Mouse (Mus musculus): Measurements from ENCODE around the gene Rasa2.

Rasa2 gene

DNA sequence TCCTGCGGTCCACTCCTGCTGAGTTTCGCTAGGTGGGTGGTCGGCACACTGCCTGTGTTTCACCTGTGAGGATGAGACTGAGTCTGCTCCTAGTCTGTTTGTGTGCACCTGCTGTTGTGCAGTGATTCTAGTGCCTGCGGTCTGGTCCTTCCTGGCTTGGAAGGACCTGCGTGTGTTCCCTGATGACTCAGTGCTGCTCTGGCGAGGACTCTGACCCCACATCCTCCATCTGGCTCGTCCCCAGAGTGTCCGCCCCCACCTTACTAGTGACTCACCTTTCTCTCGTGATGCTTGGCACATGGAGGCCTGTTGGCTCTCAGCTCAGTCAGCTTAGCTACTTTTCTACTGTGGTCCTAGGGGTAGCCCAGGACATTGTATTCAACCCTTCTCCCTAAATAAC, 18.5 kb upstream of the Rasa2 start:
- TF ChIP-seq GATA4 (IDR thresholded peaks at IDR 0.05; ENCODE audit: insufficient replicate concordance, low read length): no peak

DNA sequence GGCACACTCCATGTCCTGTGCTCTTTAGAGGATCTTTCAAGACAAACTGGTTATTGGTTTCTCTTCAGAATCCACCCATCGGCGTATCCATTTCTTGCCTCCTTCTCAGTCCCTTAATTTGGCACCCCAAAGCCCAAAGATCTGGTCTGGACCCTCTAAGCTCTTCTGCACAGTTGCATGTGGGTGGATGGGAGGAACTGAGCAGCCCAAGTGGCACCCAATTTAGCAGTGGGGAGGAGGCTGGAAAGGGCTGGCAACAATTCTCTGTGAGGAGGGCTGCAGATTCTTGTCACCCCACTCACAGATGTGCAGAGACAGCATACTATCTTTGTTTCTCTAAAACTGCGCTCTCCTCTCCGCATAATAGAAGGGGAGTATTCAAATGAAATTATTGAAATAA, 17.9 kb upstream of the Rasa2 start:
- TF ChIP-seq GATA4 (IDR thresholded peaks at IDR 0.05; ENCODE audit: insufficient replicate concordance, low read length): no peak

DNA sequence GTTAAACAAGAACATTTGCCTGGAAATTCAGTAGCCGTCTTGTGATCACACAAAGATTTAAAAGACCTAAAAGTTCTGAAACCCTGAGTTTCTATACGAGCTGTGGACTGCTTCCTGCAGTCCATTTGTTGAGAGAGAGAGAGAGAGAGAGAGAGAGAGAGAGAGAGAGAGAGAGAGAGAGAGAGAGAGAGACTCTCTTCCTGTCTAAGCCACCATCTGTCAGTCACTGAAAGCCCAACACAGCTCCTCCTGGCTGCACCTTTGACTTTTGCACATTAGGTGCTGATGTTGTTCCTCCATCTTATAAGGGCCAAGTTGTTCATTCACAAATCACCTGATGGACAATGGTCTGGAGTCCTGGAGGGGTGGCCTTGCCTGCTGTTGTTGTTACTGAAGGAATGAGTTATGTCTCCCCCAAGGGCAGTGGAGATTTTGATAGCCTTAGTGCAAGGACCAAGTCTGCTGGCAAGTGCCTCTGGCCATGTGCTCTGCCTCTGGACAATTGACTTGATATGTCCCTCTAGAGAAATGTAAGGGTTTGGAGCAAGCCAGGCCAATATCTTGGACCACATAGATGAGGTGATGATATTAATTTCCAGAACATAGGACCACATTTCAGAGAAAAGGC, 15.4 kb upstream of the Rasa2 start:
- TF ChIP-seq GATA4 (IDR thresholded peaks at IDR 0.05; ENCODE audit: insufficient replicate concordance, low read length): no peak

DNA sequence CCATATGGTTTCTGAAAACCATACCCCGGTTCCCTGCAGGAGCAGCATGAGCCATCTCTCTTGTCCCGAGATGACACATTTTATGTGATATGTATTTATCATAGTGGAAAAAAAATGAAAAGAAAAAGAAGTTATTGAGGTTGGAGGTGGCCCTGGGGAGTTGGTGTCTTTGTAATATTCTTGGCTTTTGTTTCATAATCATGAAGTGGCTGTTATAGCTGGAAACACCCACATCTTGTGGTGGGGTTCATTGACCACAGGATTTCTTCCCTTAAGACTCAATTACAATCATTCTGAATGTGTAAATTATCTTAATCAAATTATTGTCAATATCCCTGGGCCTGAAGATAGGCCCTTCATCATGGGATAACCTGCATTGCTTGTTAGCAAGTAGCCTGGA, 13.4 kb upstream of the Rasa2 start:
- no peak for TF ChIP-seq GATA4 (IDR thresholded peaks at IDR 0.05; ENCODE audit: insufficient replicate concordance, low read length)

GRCm38 (mm10) chr9:96639451-96639850, 8.0 kb upstream of the Rasa2 start:
- no peak for TF ChIP-seq GATA4 (IDR thresholded peaks at IDR 0.05; ENCODE audit: insufficient replicate concordance, low read length)

DNA sequence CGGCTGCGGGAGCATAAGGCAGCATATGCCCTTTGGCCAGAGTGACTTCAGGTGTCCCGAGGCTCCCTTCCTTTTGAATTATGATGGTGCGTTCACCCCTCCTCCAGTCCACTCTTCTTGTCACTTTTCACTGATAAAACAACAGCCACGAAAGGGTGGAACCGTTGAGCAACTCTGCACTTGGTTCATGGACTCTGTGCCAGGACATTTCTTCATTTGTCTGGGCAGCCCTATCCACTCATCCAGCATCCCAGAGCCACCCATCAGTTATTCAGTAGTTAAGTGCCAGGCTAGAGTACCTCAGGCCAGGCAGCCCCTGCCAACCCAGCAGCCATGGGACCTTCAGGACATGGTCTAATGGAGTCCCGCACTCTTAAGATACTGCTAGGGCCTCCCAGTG, 7.1 kb upstream of the Rasa2 start:
- TF ChIP-seq GATA4 (IDR thresholded peaks at IDR 0.05; ENCODE audit: insufficient replicate concordance, low read length): no peak

DNA sequence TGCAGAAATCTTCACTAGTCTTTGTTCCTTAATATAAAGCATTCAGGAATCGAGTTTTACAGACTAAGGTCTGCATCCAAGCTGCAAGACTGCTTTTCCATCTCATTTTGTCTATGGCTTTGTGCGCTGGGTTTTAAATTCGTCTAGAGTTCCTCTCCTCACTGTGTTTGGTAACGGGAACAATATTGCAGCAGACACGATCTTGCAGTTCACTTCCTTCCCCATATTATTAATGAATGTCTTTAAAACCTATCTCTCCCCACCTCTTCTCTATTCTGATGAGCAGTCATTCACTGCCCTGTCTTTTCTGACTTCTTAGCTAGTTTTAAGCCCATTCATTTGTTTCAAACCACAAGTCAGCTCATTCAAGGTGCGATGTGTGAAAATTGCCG, 5.7 kb upstream of the Rasa2 start:
- TF ChIP-seq GATA4 (IDR thresholded peaks at IDR 0.05; ENCODE audit: insufficient replicate concordance, low read length): no peak

GRCm38 (mm10) chr9:96636423-96637156, 5.2 kb upstream of the Rasa2 start:
- no peak for TF ChIP-seq GATA4 (IDR thresholded peaks at IDR 0.05; ENCODE audit: insufficient replicate concordance, low read length)

- no peak for TF ChIP-seq GATA4 (IDR thresholded peaks at IDR 0.05; ENCODE audit: insufficient replicate concordance, low read length)
Measured at GRCm38 (mm10) chr9:96635899-96636298, 4.5 kb upstream of the Rasa2 start.

DNA sequence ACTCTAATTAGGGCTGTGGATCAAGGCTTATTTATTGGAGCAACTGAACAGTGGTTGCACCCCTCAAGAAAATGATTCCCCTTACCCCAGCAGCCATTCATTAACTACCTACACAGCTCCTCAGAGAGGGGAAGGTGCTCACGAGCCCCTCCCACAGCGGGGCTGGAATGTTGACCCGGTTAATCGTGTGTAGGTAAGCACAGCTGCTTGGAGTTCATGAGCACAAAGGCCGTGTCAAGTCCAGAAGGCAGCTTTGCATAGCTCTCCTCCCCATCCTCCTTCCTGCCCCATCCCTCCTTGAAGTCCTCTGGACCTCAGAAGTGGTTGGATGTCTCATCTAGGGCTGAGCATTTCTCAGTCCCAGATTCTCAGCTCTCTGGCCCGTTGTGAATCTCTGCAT, 3.8 kb upstream of the Rasa2 start:
- TF ChIP-seq GATA4 (IDR thresholded peaks at IDR 0.05; ENCODE audit: insufficient replicate concordance, low read length): no peak

DNA sequence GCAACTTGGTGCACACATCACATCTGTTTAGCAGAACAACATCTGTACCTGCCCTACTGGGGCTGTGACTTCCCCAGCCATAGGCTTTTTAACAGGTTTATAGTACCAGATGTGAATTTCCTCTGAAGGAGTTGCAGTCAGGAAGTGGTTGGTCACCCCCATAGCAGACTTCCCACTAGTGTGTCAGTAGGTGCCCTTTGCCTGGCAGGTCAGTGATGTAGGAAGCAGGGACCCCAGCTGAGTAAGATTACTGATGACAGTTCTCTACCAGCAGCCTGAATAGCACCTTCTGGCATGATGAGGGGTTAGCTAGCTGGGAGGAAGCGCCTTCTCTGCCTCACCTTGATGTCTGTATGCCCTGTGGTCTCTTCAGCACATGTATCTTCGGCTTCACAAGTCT, 2.4 kb upstream of the Rasa2 start:
- TF ChIP-seq GATA4 (IDR thresholded peaks at IDR 0.05; ENCODE audit: insufficient replicate concordance, low read length): no peak

DNA sequence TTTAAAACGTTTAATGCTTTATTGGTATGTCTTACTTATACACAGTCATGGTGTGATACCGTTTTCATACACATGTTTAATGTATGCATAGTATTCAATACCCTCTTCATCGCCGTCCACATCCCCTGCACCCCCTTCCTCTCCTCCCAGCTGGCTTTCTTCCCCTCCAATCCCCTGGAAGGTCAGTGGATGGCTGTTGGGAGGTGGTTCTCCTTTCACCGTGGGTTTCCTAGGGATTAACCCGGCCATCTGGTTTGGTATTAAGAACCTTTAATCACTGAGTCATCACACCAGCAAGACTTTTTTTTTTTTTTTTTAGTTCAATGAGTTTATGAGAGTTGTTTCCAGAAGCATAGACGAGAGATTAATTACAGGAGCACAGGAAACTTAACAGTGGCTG, 1.3 kb upstream of the Rasa2 start:
- no peak for TF ChIP-seq GATA4 (IDR thresholded peaks at IDR 0.05; ENCODE audit: insufficient replicate concordance, low read length)

GRCm38 (mm10) chr9:96632073-96632690, 765 bp upstream of the Rasa2 start:
- TF ChIP-seq GATA4 (IDR thresholded peaks at IDR 0.05; ENCODE audit: insufficient replicate concordance, low read length): no peak

GRCm38 (mm10) chr9:96630571-96631388, 637 bp downstream of the Rasa2 start:
- TF ChIP-seq GATA4 (IDR thresholded peaks at IDR 0.05; ENCODE audit: insufficient replicate concordance, low read length): no peak

- no peak for TF ChIP-seq GATA4 (IDR thresholded peaks at IDR 0.05; ENCODE audit: insufficient replicate concordance, low read length)
Measured at GRCm38 (mm10) chr9:96629151-96629550, 2.3 kb downstream of the Rasa2 start.
